Mouse (Mus musculus) intestine, embryonic 14.5 days (tissue): ENCODE results near the gene Olfr1160. TPM values are rescaled to one million over a fixed set of nuclear protein-coding genes. Genes with fewer than 3 reads are reported as not detected.
"Not testable (repeated sequence)": the region's sequence is repeated elsewhere in the genome, so short reads cannot be mapped to it uniquely, and the experiment has no call there.

Experiments used
- ATAC-seq: fragments of 200-750 bp; cut with Nextera tagmentation; replicated peaks from 2 replicates; pipeline ENCODE4 v1.8.0; 2017; ENCODE audit warnings: low read depth, moderate number of reproducible peaks, moderate TSS enrichment, moderate library complexity; ENCODE audit not compliant: low FRiP score, low TSS enrichment
- DNase-seq: peaks from one replicate; pipeline ENCODE4 v3.0.0-alpha.2; 2018; ENCODE audit warnings: low spot score
- H3K27ac ChIP-seq: fragments of 300-500 bp; sonication (generic); 2 replicates; pipeline ENCODE4 v1.5.1; 2014; ENCODE audit warnings: low read depth, mild to moderate bottlenecking, control low read depth
- H3K27me3 ChIP-seq: fragments of 300-500 bp; sonication (generic); replicated peaks from 2 replicates; pipeline ENCODE4 v1.6.1; 2014; ENCODE audit warnings: low read length, control low read depth; ENCODE audit not compliant: control insufficient read depth, insufficient read depth
- H3K36me3 ChIP-seq: fragments of 300-500 bp; sonication (generic); 2 replicates; pipeline ENCODE4 v1.6.1; 2014; ENCODE audit warnings: low read length, control low read depth; ENCODE audit not compliant: control insufficient read depth, insufficient read depth
- H3K4me1 ChIP-seq: fragments of 300-500 bp; sonication (generic); replicated peaks from 2 replicates; pipeline ENCODE4 v1.6.1; 2014; ENCODE audit warnings: low read length, control low read depth, mixed read lengths; ENCODE audit not compliant: control insufficient read depth, insufficient read depth
- H3K4me2 ChIP-seq: fragments of 300-500 bp; sonication (generic); 2 replicates; pipeline ENCODE4 v1.6.1; 2014; ENCODE audit warnings: low read length
- H3K4me3 ChIP-seq: fragments of 300-500 bp; sonication (generic); 2 replicates; pipeline ENCODE4 v1.5.1; 2014; ENCODE audit warnings: low read depth, low read length, control low read depth, mixed read lengths
- H3K9ac ChIP-seq: fragments of 300-500 bp; sonication (generic); 2 replicates; pipeline ENCODE4 v1.6.1; 2014; ENCODE audit warnings: mild to moderate bottlenecking, low read length
- H3K9me3 ChIP-seq: fragments of 300-500 bp; sonication (generic); 2 replicates; pipeline ENCODE4 v1.6.1; 2016; ENCODE audit warnings: low read length, control low read depth; ENCODE audit not compliant: control insufficient read depth
- WGBS: fragments of 180-500 bp; shearing (Covaris S2); extraction: QIAGEN DNeasy Blood & Tissue Kit; methylation state at CpG from one replicate; pipeline ENCODE4 v1.1.7; 2014; 5-methylcytosine and 5-hydroxymethylcytosine counted together
- polyA plus RNA-seq: library from polyadenylated mRNA; unstranded; fragments of >200 nt; fragmentation: Nextera tagmentation; extraction: Ambion mirVana; gene quantifications from 2 replicates; pipeline ENCODE4 v1.2.1, GENCODE M21; 2014

Gene Olfr1160
- not detected in 2 replicates for polyA plus RNA-seq

- H3K4me2 ChIP-seq, result no peak within 1 kb of the TSS
- no peak within 1 kb of the TSS for H3K9ac ChIP-seq
- ATAC-seq (peak; percentile 91), DNase-seq (no peak)
- H3K4me1 ChIP-seq, result no peaks in the 10 kb centered on the region
- no peak within 1 kb of the TSS for H3K27ac ChIP-seq
- no peaks in the 10 kb centered on the region for H3K36me3 ChIP-seq
- no peaks in the 10 kb centered on the region for H3K9me3 ChIP-seq
- no peaks in the 10 kb centered on the region for H3K27me3 ChIP-seq
- no peak within 1 kb of the TSS for H3K4me3 ChIP-seq
Observed at GRCm38 (mm10) chr2:88007515-88008318, at the start of gene Olfr1160. TSS of gene Olfr1160 (minus strand) at chr2:88008268.

GRCm38 (mm10) chr2:88051029-88051428 is 43.0 kb upstream of the Olfr1160 start, which contains the start of gene Olfr1162:
TSS of gene Olfr1162 (minus strand) at chr2:88051129.
- no peaks in the 10 kb centered on the region for H3K9me3 ChIP-seq
- no peak within 1 kb of the TSS for H3K4me2 ChIP-seq
- no peak for DNase-seq
- H3K4me1 ChIP-seq, result no peaks in the 10 kb centered on the region
- no peak within 1 kb of the TSS for H3K4me3 ChIP-seq
- H3K36me3 ChIP-seq, result no peaks in the 10 kb centered on the region
- H3K9ac ChIP-seq, result no peak within 1 kb of the TSS
- 83% methylated on average over 1 of the region's 1 CpGs for WGBS
- H3K27me3 ChIP-seq, result no peaks in the 10 kb centered on the region
- ATAC-seq, result no peak
- no peak within 1 kb of the TSS for H3K27ac ChIP-seq

- H3K9ac ChIP-seq, result no peak within 1 kb of the TSS
- no peaks in the 10 kb centered on the region for H3K9me3 ChIP-seq
- DNase-seq (no peak), ATAC-seq (no peak)
- H3K27me3 ChIP-seq, result no peaks in the 10 kb centered on the region
- no peak within 1 kb of the TSS for H3K4me2 ChIP-seq
- H3K27ac ChIP-seq, result no peak within 1 kb of the TSS
- H3K4me3 ChIP-seq, result no peak within 1 kb of the TSS
- H3K4me1 ChIP-seq, result no peaks in the 10 kb centered on the region
- H3K36me3 ChIP-seq, result no peaks in the 10 kb centered on the region
Observed at GRCm38 (mm10) chr2:88037599-88037998, 29.5 kb upstream of the Olfr1160 start, which contains the start of gene Olfr73. TSS of gene Olfr73 (minus strand) at chr2:88037699.

- ATAC-seq, H3K27me3 ChIP-seq: not testable (repeated sequence)
- WGBS, result 65% methylated on average over 1 of the region's 1 CpGs
Observed at GRCm38 (mm10) chr2:88022474-88022873, 14.4 kb upstream of the Olfr1160 start, which contains the start of gene Olfr1161. TSS of gene Olfr1161 (plus strand) at chr2:88022774.

GRCm38 (mm10) chr2:87989813-87990212 is 18.3 kb downstream of the Olfr1160 start, which contains the start of gene Olfr1158:
TSS of gene Olfr1158 (plus strand) at chr2:87990113.
- no peaks in the 10 kb centered on the region for H3K36me3 ChIP-seq
- no peak within 1 kb of the TSS for H3K9ac ChIP-seq
- no peaks in the 10 kb centered on the region for H3K27me3 ChIP-seq
- no peaks in the 10 kb centered on the region for H3K9me3 ChIP-seq
- no peak within 1 kb of the TSS for H3K4me3 ChIP-seq
- H3K4me1 ChIP-seq, result no peaks in the 10 kb centered on the region
- DNase-seq (no peak), ATAC-seq (no peak)
- H3K4me2 ChIP-seq, result no peak within 1 kb of the TSS
- H3K27ac ChIP-seq, result no peak within 1 kb of the TSS

More at GRCm38 (mm10) chr2:88022474-88022873, 14.4 kb upstream of the Olfr1160 start, which contains the start of gene Olfr1161:
- H3K27ac ChIP-seq, H3K9me3 ChIP-seq, DNase-seq, H3K36me3 ChIP-seq, H3K9ac ChIP-seq, H3K4me2 ChIP-seq, H3K4me1 ChIP-seq, H3K4me3 ChIP-seq: not testable (repeated sequence)

- H3K4me1 ChIP-seq, result no peaks in the 10 kb centered on the region
- no peak within 1 kb of the TSS for H3K9ac ChIP-seq
- H3K9me3 ChIP-seq, result no peaks in the 10 kb centered on the region
- ATAC-seq (no peak), DNase-seq (no peak)
- no peak within 1 kb of the TSS for H3K4me3 ChIP-seq
- no peak within 1 kb of the TSS for H3K4me2 ChIP-seq
- WGBS, result 71% methylated on average over 3 of the region's 3 CpGs
- H3K27ac ChIP-seq, result no peak within 1 kb of the TSS
- H3K27me3 ChIP-seq, result no peaks in the 10 kb centered on the region
- H3K36me3 ChIP-seq, result no peaks in the 10 kb centered on the region
Observed at GRCm38 (mm10) chr2:87974563-87974962, 33.5 kb downstream of the Olfr1160 start, which contains the start of gene Olfr74. TSS of gene Olfr74 (minus strand) at chr2:87974663.

- H3K4me2 ChIP-seq, result no peak within 1 kb of the TSS
- no peak within 1 kb of the TSS for H3K9ac ChIP-seq
- no peaks in the 10 kb centered on the region for H3K9me3 ChIP-seq
- WGBS, result 94% methylated on average over 4 of the region's 4 CpGs
- H3K27me3 ChIP-seq, result no peaks in the 10 kb centered on the region
- no peaks in the 10 kb centered on the region for H3K36me3 ChIP-seq
- ATAC-seq, result no peak
- DNase-seq, result no peak
- no peak within 1 kb of the TSS for H3K4me3 ChIP-seq
- no peak within 1 kb of the TSS for H3K27ac ChIP-seq
- H3K4me1 ChIP-seq, result no peaks in the 10 kb centered on the region
Observed at GRCm38 (mm10) chr2:87968199-87968598, 39.9 kb downstream of the Olfr1160 start, which contains the start of gene Olfr1157. TSS of gene Olfr1157 (minus strand) at chr2:87968299.

GRCm38 (mm10) chr2:87953000-87953399 is 55.1 kb downstream of the Olfr1160 start, which contains the start of gene Olfr1156:
TSS of gene Olfr1156 (minus strand) at chr2:87953100.
- ATAC-seq (no peak), DNase-seq (no peak)
- Histone ChIP-seq H3K9me3 (no peaks in the 10 kb centered on the region), H3K27ac (no peak within 1 kb of the TSS), H3K27me3 (no peaks in the 10 kb centered on the region), H3K4me2 (no peak within 1 kb of the TSS), H3K4me3 (no peak within 1 kb of the TSS), H3K4me1 (no peaks in the 10 kb centered on the region), H3K9ac (no peak within 1 kb of the TSS), H3K36me3 (no peaks in the 10 kb centered on the region)
